In the genomic region with DNA sequence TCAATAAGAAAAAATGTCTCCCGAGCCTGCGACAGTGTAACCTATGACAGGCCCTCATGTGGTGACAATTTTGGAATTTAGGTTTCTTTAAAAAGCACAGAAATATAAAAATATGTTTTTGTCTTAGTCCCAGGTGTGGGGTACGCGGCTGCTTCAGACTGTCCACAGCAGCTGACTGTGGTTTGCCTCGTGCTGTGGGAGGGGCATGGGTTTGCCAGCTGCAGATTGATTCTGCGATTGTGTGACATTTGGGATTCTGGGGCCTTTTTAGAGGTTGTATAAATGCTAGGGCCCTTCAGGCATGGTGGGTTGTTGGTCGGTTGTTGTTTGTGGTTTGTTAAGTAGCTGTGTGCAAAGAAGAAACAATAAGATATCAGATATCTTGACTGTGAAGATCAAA, we compare ENCODE assay signal across 20 mouse cellular contexts. TPM values are rescaled to one million over a fixed set of nuclear protein-coding genes. Genes with fewer than 3 reads are reported as not detected.
DNase-seq lines count a peak whose midpoint lies in the region; ATAC-seq and TF ChIP-seq lines count a peak whose summit lies in the region.
"Had no signal": no experiment of that assay in that cellular context is flagged by ENCODE, and none has a peak within 500 bp of the region (broad histone marks: within the 10 kb centered on the region; RNA-seq: fewer than 3 reads in every experiment).

No protein-coding gene starts in this region.

- H3K4me3 ChIP-seq in intestine, postnatal 0 days (ENCODE audit: low read depth, low read length), result no peak overlapping the region
- no peak overlapping the region for H3K4me3 ChIP-seq in intestine, embryonic 15.5 days (replicated peaks)
- H3K4me3 ChIP-seq in MEL (ENCODE audit: control insufficient read depth in 1 of 2, insufficient read depth in 1 of 2, low read depth in 2 of 2, low read length in 2 of 2), result no peak overlapping the region
- H3K4me3 ChIP-seq in liver, embryonic 15.5 days (replicated peaks), result no peak overlapping the region
- H3K4me3 ChIP-seq in kidney, embryonic 16.5 days (ENCODE audit: low read length), result no peak overlapping the region
- H3K4me3 ChIP-seq: heart, embryonic 12.5 days; hindbrain, embryonic 15.5 days; lung, embryonic 15.5 days had no signal

- TF ChIP-seq CTCF in intestine, postnatal 0 days (IDR thresholded peaks at IDR 0.05; ENCODE audit: low read depth), result no peak
- TF ChIP-seq CTCF in MEL (IDR thresholded peaks at IDR 0.05 in 2 of 3, conservative IDR thresholded peaks at IDR 0.05 in 1 of 3; ENCODE audit: control insufficient read depth in 1 of 3, insufficient read depth in 1 of 3, low read depth in 2 of 3, low read length in 3 of 3, poor library complexity in 1 of 3, severe bottlenecking in 1 of 3), result no peak

- no peak for DNase-seq in MEL (ENCODE audit: low read depth, low spot score)
- DNase-seq in thymus, postnatal 0 days (ENCODE audit: low spot score), result peak; percentile 67
- no peak for DNase-seq in lung, postnatal 10 days
- DNase-seq in right cerebral cortex, postnatal 10 days (ENCODE audit: low spot score in 2 of 2), result no peak
- DNase-seq: adrenal gland, postnatal 14 days; cerebellum, adult 11-12 months; cerebellum, postnatal 25 days; gastrocnemius, postnatal 25 days; kidney, adult 18-20 months; kidney, postnatal 14 days; midbrain, embryonic 14.5 days had no signal

- ATAC-seq in intestine, postnatal 0 days, result no peak
- ATAC-seq in intestine, embryonic 15.5 days, result no peak
- no peak for ATAC-seq in liver, embryonic 15.5 days (ENCODE audit: insufficient read depth)
- no peak for ATAC-seq in kidney, embryonic 16.5 days (ENCODE audit: low FRiP score, low TSS enrichment)
- ATAC-seq: forebrain, embryonic 16.5 days had no signal

- no peak overlapping the region for H3K4me2 ChIP-seq in intestine, postnatal 0 days (replicated peaks; ENCODE audit: low read depth)
- no peak overlapping the region for H3K4me2 ChIP-seq in intestine, embryonic 15.5 days (replicated peaks)
- peak overlapping the region; percentile 91 for H3K4me2 ChIP-seq in liver, embryonic 15.5 days
- H3K4me2 ChIP-seq in kidney, embryonic 16.5 days (replicated peaks; ENCODE audit: low read depth, low read length), result no peak overlapping the region
- H3K4me2 ChIP-seq: heart, embryonic 12.5 days; hindbrain, embryonic 15.5 days; lung, embryonic 15.5 days had no signal

- TF ChIP-seq RAD21 in MEL (IDR thresholded peaks at IDR 0.05; ENCODE audit: low read depth, low read length), result no peak

- H3K9ac ChIP-seq in intestine, postnatal 0 days (ENCODE audit: low read depth, low read length), result no peak overlapping the region
- H3K9ac ChIP-seq in intestine, embryonic 15.5 days, result no peak overlapping the region
- H3K9ac ChIP-seq in MEL (ENCODE audit: control insufficient read depth, low read depth, low read length, poor library complexity, severe bottlenecking), result no peak overlapping the region
- H3K9ac ChIP-seq in liver, embryonic 15.5 days, result no peak overlapping the region
- no peak overlapping the region for H3K9ac ChIP-seq in kidney, embryonic 16.5 days (replicated peaks; ENCODE audit: low read length)
- H3K9ac ChIP-seq: heart, embryonic 12.5 days; hindbrain, embryonic 15.5 days; lung, embryonic 15.5 days had no signal

- no peak for TF ChIP-seq POLR2A in MEL (IDR thresholded peaks at IDR 0.05; ENCODE audit: control insufficient read depth in 1 of 2, insufficient read depth in 1 of 2, low read depth in 1 of 2, low read length in 2 of 2, poor library complexity in 1 of 2)

- TF ChIP-seq EP300 in MEL (IDR thresholded peaks at IDR 0.05; ENCODE audit: low read depth in 1 of 2, low read length in 2 of 2), result no peak

- H3K4me1 ChIP-seq in intestine, postnatal 0 days (replicated peaks; ENCODE audit: control insufficient read depth, insufficient read depth, low read length), result peaks cover 21% of the 10 kb centered on the region; the same call in 1 of the 2 replicates
- H3K4me1 ChIP-seq in intestine, embryonic 15.5 days (replicated peaks), result peaks cover 59% of the 10 kb centered on the region
- H3K4me1 ChIP-seq in MEL (ENCODE audit: control insufficient read depth in 1 of 2, insufficient read depth in 2 of 2, low read length in 2 of 2), result peaks cover 14 to 56% of the 10 kb centered on the region in 2 experiments
- H3K4me1 ChIP-seq in liver, embryonic 15.5 days (replicated peaks), result peaks cover 100% of the 10 kb centered on the region
- H3K4me1 ChIP-seq in kidney, embryonic 16.5 days (ENCODE audit: insufficient read depth, low read length), result peaks cover 74% of the 10 kb centered on the region

- no peaks in the 10 kb centered on the region for H3K9me3 ChIP-seq in intestine, postnatal 0 days (ENCODE audit: control insufficient read depth)
- no peaks in the 10 kb centered on the region for H3K9me3 ChIP-seq in intestine, embryonic 15.5 days
- no peaks in the 10 kb centered on the region for H3K9me3 ChIP-seq in MEL (replicated peaks; ENCODE audit: insufficient read depth, low read length)
- no peaks in the 10 kb centered on the region for H3K9me3 ChIP-seq in liver, embryonic 15.5 days (replicated peaks)
- no peaks in the 10 kb centered on the region for H3K9me3 ChIP-seq in kidney, embryonic 16.5 days (ENCODE audit: low read length)
- H3K9me3 ChIP-seq: heart, embryonic 12.5 days; hindbrain, embryonic 15.5 days; lung, embryonic 15.5 days had no signal

- H3K27me3 ChIP-seq in intestine, postnatal 0 days (replicated peaks; ENCODE audit: control insufficient read depth, insufficient read depth, low read length), result no peaks in the 10 kb centered on the region
- H3K27me3 ChIP-seq in intestine, embryonic 15.5 days (replicated peaks), result no peaks in the 10 kb centered on the region
- no peaks in the 10 kb centered on the region for H3K27me3 ChIP-seq in MEL (ENCODE audit: control insufficient read depth in 1 of 2, insufficient read depth in 2 of 2, low read length in 2 of 2)
- H3K27me3 ChIP-seq in liver, embryonic 15.5 days, result no peaks in the 10 kb centered on the region
- H3K27me3 ChIP-seq in kidney, embryonic 16.5 days (ENCODE audit: insufficient read depth, low read length), result no peaks in the 10 kb centered on the region
- H3K27me3 ChIP-seq: heart, embryonic 12.5 days; hindbrain, embryonic 15.5 days; lung, embryonic 15.5 days had no signal

- 81% methylated on average over 7 of the region's 7 CpGs for WGBS in intestine, postnatal 0 days
- WGBS in intestine, embryonic 15.5 days, result 78% methylated on average over 7 of the region's 7 CpGs
- 35% methylated on average over 7 of the region's 7 CpGs for WGBS in liver, embryonic 15.5 days (ENCODE audit: insufficient replicate concordance)
- WGBS in kidney, embryonic 16.5 days, result 73% methylated on average over 7 of the region's 7 CpGs

- peaks cover 67% of the 10 kb centered on the region for H3K79me2 ChIP-seq in MEL (ENCODE audit: control insufficient read depth, insufficient read depth, low read length, poor library complexity)

- H3K27ac ChIP-seq in intestine, postnatal 0 days (ENCODE audit: low read depth, low read length), result peak overlapping the region; percentile 97
- no peak overlapping the region for H3K27ac ChIP-seq in intestine, embryonic 15.5 days
- H3K27ac ChIP-seq in MEL (ENCODE audit: control insufficient read depth, low read depth, low read length), result no peak overlapping the region
- peak overlapping the region; percentile 100 for H3K27ac ChIP-seq in liver, embryonic 15.5 days (replicated peaks)
- no peak overlapping the region for H3K27ac ChIP-seq in kidney, embryonic 16.5 days (ENCODE audit: low read length)
- H3K27ac ChIP-seq: hindbrain, embryonic 15.5 days; lung, embryonic 15.5 days had no signal

- peaks cover 17% of the 10 kb centered on the region; the same call in 1 of the 2 replicates for H3K36me3 ChIP-seq in intestine, postnatal 0 days (ENCODE audit: control insufficient read depth, insufficient read depth)
- H3K36me3 ChIP-seq in intestine, embryonic 15.5 days, result no peaks in the 10 kb centered on the region
- peaks cover 0 to 44% of the 10 kb centered on the region in 2 experiments; a peak in 2 of 4 replicates for H3K36me3 ChIP-seq in MEL (ENCODE audit: control insufficient read depth in 1 of 2, insufficient read depth in 2 of 2, low read length in 2 of 2)
- peaks cover 53% of the 10 kb centered on the region for H3K36me3 ChIP-seq in liver, embryonic 15.5 days (replicated peaks)
- H3K36me3 ChIP-seq in kidney, embryonic 16.5 days (ENCODE audit: insufficient read depth, low read length), result no peaks in the 10 kb centered on the region
- H3K36me3 ChIP-seq: hindbrain, embryonic 15.5 days; lung, embryonic 15.5 days had no signal

RNA-seq across cellular contexts. Expression of a gene that starts 18.3 kb away (rescaled TPM):
- 23.1 and 25.1 TPM in 2 replicates for polyA plus RNA-seq in intestine, postnatal 0 days (2015; fragmentation: Nextera tagmentation; extraction: Ambion mirVana)
- 16.8 and 16.9 TPM in 2 replicates for polyA plus RNA-seq in intestine, embryonic 15.5 days (2015; fragmentation: Nextera tagmentation; extraction: Ambion mirVana)
- total RNA-seq in MEL (2012; rRNA removed), result 8.4 and 10.9 TPM in 2 replicates
- 10 to 100 TPM in 1 of 2 experiments, not detected in 1; 17.3 TPM for polyA plus RNA-seq in MEL (2012; ENCODE audit: insufficient read depth in 1 of 2, insufficient read length in 2 of 2, low read depth in 1 of 2, low replicate concordance in 2 of 2, missing spikeins in 1 of 2)
- 15.2 and 15.5 TPM in 2 replicates for polyA plus RNA-seq in liver, embryonic 15.5 days (2015; fragmentation: Nextera tagmentation; extraction: Ambion mirVana)
- 16.8 and 20.9 TPM in 2 replicates for polyA plus RNA-seq in thymus, postnatal 0 days (2015; fragmentation: Nextera tagmentation; extraction: Ambion mirVana)
- 17.7 and 23.7 TPM in 2 replicates for polyA plus RNA-seq in kidney, embryonic 16.5 days (2015; fragmentation: Nextera tagmentation; extraction: Ambion mirVana)

RNA-seq across cellular contexts. Expression of a gene that starts 27.7 kb away (rescaled TPM):
- polyA plus RNA-seq in intestine, postnatal 0 days (2015; fragmentation: Nextera tagmentation; extraction: Ambion mirVana), result 526 and 531 TPM in 2 replicates
- 199 and 237 TPM in 2 replicates for polyA plus RNA-seq in intestine, embryonic 15.5 days (2015; fragmentation: Nextera tagmentation; extraction: Ambion mirVana)
- total RNA-seq in MEL (2012; rRNA removed), result 69.3 and 84.5 TPM in 2 replicates
- 100 to 1,000 TPM in 1 of 2 experiments, not detected in 1; 145 TPM for polyA plus RNA-seq in MEL (2012; ENCODE audit: insufficient read depth in 1 of 2, insufficient read length in 2 of 2, low read depth in 1 of 2, low replicate concordance in 2 of 2, missing spikeins in 1 of 2)
- 84.7 and 85.0 TPM in 2 replicates for polyA plus RNA-seq in liver, embryonic 15.5 days (2015; fragmentation: Nextera tagmentation; extraction: Ambion mirVana)
- 186 and 189 TPM in 2 replicates for polyA plus RNA-seq in thymus, postnatal 0 days (2015; fragmentation: Nextera tagmentation; extraction: Ambion mirVana)
- 131 and 144 TPM in 2 replicates for polyA plus RNA-seq in kidney, embryonic 16.5 days (2015; fragmentation: Nextera tagmentation; extraction: Ambion mirVana)

RNA-seq across cellular contexts. Expression of a gene that starts 27.7 kb away (rescaled TPM):
- 6.5 and 7.4 TPM in 2 replicates for polyA plus RNA-seq in intestine, postnatal 0 days (2015; fragmentation: Nextera tagmentation; extraction: Ambion mirVana)
- polyA plus RNA-seq in intestine, embryonic 15.5 days (2015; fragmentation: Nextera tagmentation; extraction: Ambion mirVana), result 6.5 and 6.6 TPM in 2 replicates
- 3.4 and 4.0 TPM in 2 replicates for total RNA-seq in MEL (2012; rRNA removed)
- polyA plus RNA-seq in MEL (2012; ENCODE audit: insufficient read depth in 1 of 2, insufficient read length in 2 of 2, low read depth in 1 of 2, low replicate concordance in 2 of 2, missing spikeins in 1 of 2), result 1 to 10 TPM in 1 of 2 experiments, not detected in 1; 4.6 TPM
- 2.0 and 2.1 TPM in 2 replicates for polyA plus RNA-seq in liver, embryonic 15.5 days (2015; fragmentation: Nextera tagmentation; extraction: Ambion mirVana)
- polyA plus RNA-seq in thymus, postnatal 0 days (2015; fragmentation: Nextera tagmentation; extraction: Ambion mirVana), result 2.7 and 3.4 TPM in 2 replicates
- 3.5 and 4.0 TPM in 2 replicates for polyA plus RNA-seq in kidney, embryonic 16.5 days (2015; fragmentation: Nextera tagmentation; extraction: Ambion mirVana)

RNA-seq across cellular contexts. Expression of a gene that starts 41.2 kb away (rescaled TPM):
- 0.77 and 1.3 TPM in 2 replicates for polyA plus RNA-seq in intestine, postnatal 0 days (2015; fragmentation: Nextera tagmentation; extraction: Ambion mirVana)
- polyA plus RNA-seq in intestine, embryonic 15.5 days (2015; fragmentation: Nextera tagmentation; extraction: Ambion mirVana), result 0.96 and 1.3 TPM in 2 replicates
- total RNA-seq in MEL (2012; rRNA removed), result 0.39 and 0.46 TPM in 2 replicates
- under 1 TPM in 1 of 2 experiments, not detected in 1; 0.40 TPM for polyA plus RNA-seq in MEL (2012; ENCODE audit: insufficient read depth in 1 of 2, insufficient read length in 2 of 2, low read depth in 1 of 2, low replicate concordance in 2 of 2, missing spikeins in 1 of 2)
- polyA plus RNA-seq in liver, embryonic 15.5 days (2015; fragmentation: Nextera tagmentation; extraction: Ambion mirVana), result 0.16 and 0.20 TPM in 2 replicates
- polyA plus RNA-seq in thymus, postnatal 0 days (2015; fragmentation: Nextera tagmentation; extraction: Ambion mirVana), result 0.44 and 0.70 TPM in 2 replicates
- 0.87 and 1.4 TPM in 2 replicates for polyA plus RNA-seq in kidney, embryonic 16.5 days (2015; fragmentation: Nextera tagmentation; extraction: Ambion mirVana)
- total RNA-seq: gastrocnemius, postnatal 25 days had no signal
- polyA plus RNA-seq: C2C12 had no signal

RNA-seq across cellular contexts. Expression of a gene that starts 56.1 kb away (rescaled TPM):
- polyA plus RNA-seq in intestine, postnatal 0 days (2015; fragmentation: Nextera tagmentation; extraction: Ambion mirVana), result 28.2 and 30.2 TPM in 2 replicates
- polyA plus RNA-seq in intestine, embryonic 15.5 days (2015; fragmentation: Nextera tagmentation; extraction: Ambion mirVana), result 51.3 and 52.8 TPM in 2 replicates
- total RNA-seq in MEL (2012; rRNA removed), result 42.8 and 48.0 TPM in 2 replicates
- polyA plus RNA-seq in MEL (2012; ENCODE audit: insufficient read depth in 1 of 2, insufficient read length in 2 of 2, low read depth in 1 of 2, low replicate concordance in 2 of 2, missing spikeins in 1 of 2), result 10 to 100 TPM in 1 of 2 experiments, not detected in 1; 37.2 TPM
- polyA plus RNA-seq in liver, embryonic 15.5 days (2015; fragmentation: Nextera tagmentation; extraction: Ambion mirVana), result 25.4 and 28.3 TPM in 2 replicates
- polyA plus RNA-seq in thymus, postnatal 0 days (2015; fragmentation: Nextera tagmentation; extraction: Ambion mirVana), result 65.6 and 65.8 TPM in 2 replicates
- polyA plus RNA-seq in kidney, embryonic 16.5 days (2015; fragmentation: Nextera tagmentation; extraction: Ambion mirVana), result 51.7 and 51.9 TPM in 2 replicates

Comparison
In these comparisons a context has a peak if more than half of its experiments do, and no peak if none do; other contexts are left out.
1. H3K27ac ChIP-seq: peak in intestine, postnatal 0 days (single experiment) and liver, embryonic 15.5 days (single experiment); none in intestine, embryonic 15.5 days (single experiment), MEL (single experiment) and kidney, embryonic 16.5 days (single experiment).